Mouse (Mus musculus): ENCODE results near the gene Wdr47.

DNA sequence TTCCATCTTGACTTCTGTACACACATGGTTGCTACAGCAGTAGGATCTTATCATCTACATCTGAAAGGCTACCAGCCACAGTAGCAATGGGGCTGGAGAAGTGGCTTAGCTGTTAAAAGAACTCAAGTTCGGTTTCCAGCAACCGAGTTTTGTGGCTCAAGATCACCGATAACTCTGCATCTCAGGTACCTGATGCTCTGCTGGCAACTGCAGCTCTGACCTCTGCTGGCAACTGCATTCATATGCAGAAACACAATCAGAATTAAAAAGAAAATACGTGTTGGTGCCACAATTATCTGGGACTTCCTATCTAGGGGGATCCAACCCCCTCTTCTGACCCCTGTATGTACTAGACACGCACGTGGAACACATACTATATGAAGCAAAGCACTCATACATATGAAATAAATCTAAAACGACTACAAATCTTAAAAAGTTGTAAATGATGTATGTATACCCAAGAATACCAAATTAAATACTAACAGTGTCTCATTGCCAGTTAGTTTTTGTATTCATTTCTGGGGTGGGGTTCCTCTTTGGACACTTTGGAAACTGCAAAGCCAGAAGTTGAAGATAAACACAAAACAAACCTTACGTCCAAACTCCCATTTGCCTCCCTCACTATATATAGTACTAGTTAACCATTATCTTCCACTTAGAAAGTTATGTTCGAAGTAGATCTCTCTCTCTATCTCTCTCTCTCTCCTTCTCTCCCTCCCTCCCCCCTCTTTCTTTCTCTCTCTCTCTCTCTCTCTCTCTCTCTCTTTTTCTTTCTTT is 62.0 kb downstream of the Wdr47 start:
- no peak for TF ChIP-seq TAL1 (IDR thresholded peaks at IDR 0.05; ENCODE audit: low read length)
- TF ChIP-seq GATA1 (IDR thresholded peaks at IDR 0.05; ENCODE audit: low read length), result no peak

All from erythroblast, embryonic 14.5 days (primary cell).